Mouse (Mus musculus): ENCODE measurements at regions not wholly inside any gene's neighbourhood (a gene's known extent, or its start where the extent isn't known, plus 50 kb on each side); places are given as distances from the start of the nearest gene placed in this dataset.

- no peaks in the 10 kb centered on the region for H3K36me3 ChIP-seq (replicated peaks; ENCODE audit: control insufficient read depth, insufficient read depth)
- H3K27ac ChIP-seq: peak overlapping the region; percentile 3; the same call in 1 of the 2 replicates
- ATAC-seq (ENCODE audit: low FRiP score) (peak; percentile 56; the same call in 1 of the 2 replicates), DNase-seq (ENCODE audit: low spot score) (peak; percentile 43)
- WGBS: 23% methylated on average over 12 of the region's 12 CpGs
- no peak overlapping the region for H3K4me3 ChIP-seq (replicated peaks; ENCODE audit: low read length)
- no peaks in the 10 kb centered on the region for H3K4me1 ChIP-seq (replicated peaks; ENCODE audit: control insufficient read depth, insufficient read depth, low read length)
- no peaks in the 10 kb centered on the region for H3K27me3 ChIP-seq (ENCODE audit: control insufficient read depth, insufficient read depth, low read length)
- no peaks in the 10 kb centered on the region for H3K9me3 ChIP-seq (ENCODE audit: control insufficient read depth, low read length)
- H3K4me2 ChIP-seq (replicated peaks): peak overlapping the region; percentile 34
- H3K9ac ChIP-seq: no peak overlapping the region
These were observed 194.7 kb upstream of the Gm10306 start for GRCm38 (mm10) chr4:94361528-94362217.

DNA sequence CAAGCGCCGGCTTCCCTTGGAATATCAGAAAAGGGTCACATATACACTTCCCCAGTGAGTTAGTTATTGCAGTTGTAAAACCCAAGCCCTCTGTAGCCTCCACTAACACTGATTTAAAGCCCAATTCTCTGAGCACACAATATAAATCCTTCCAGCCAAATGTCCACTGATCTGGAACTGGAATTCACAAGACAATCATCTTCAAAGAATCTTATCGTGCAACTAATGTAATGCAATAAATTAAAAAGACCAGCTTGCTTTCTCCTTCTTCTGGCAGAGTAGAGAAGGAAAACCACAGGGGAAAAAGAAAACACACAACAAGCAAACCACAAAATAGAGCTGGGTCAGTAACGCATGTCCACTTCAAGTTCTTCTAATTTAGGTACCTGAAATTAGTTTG, 191.0 kb upstream of the Gm10306 start:
- Histone ChIP-seq H3K9ac (no peak overlapping the region), H3K27ac (no peak overlapping the region), H3K4me1 (replicated peaks; ENCODE audit: control insufficient read depth, insufficient read depth, low read length) (no peaks in the 10 kb centered on the region), H3K9me3 (ENCODE audit: control insufficient read depth, low read length) (no peaks in the 10 kb centered on the region), H3K27me3 (ENCODE audit: control insufficient read depth, insufficient read depth, low read length) (no peaks in the 10 kb centered on the region), H3K36me3 (replicated peaks; ENCODE audit: control insufficient read depth, insufficient read depth) (no peaks in the 10 kb centered on the region), H3K4me3 (replicated peaks; ENCODE audit: low read length) (no peak overlapping the region), H3K4me2 (replicated peaks) (no peak overlapping the region)
- no peak for ATAC-seq (ENCODE audit: low FRiP score)
- no peak for DNase-seq (ENCODE audit: low spot score)
- WGBS: 73% methylated on average over 4 of the region's 4 CpGs

GRCm38 (mm10) chr4:94367174-94367573, 189.2 kb upstream of the Gm10306 start:
- ATAC-seq (ENCODE audit: low FRiP score) (no peak), DNase-seq (ENCODE audit: low spot score) (no peak)
- H3K9ac ChIP-seq: no peak overlapping the region
- H3K4me2 ChIP-seq (replicated peaks): no peak overlapping the region
- no peaks in the 10 kb centered on the region for H3K4me1 ChIP-seq (replicated peaks; ENCODE audit: control insufficient read depth, insufficient read depth, low read length)
- H3K27ac ChIP-seq: no peak overlapping the region
- WGBS: 84% methylated on average over 3 of the region's 3 CpGs
- H3K9me3 ChIP-seq (ENCODE audit: control insufficient read depth, low read length): no peaks in the 10 kb centered on the region
- H3K36me3 ChIP-seq (replicated peaks; ENCODE audit: control insufficient read depth, insufficient read depth): no peaks in the 10 kb centered on the region
- no peak overlapping the region for H3K4me3 ChIP-seq (replicated peaks; ENCODE audit: low read length)
- H3K27me3 ChIP-seq (ENCODE audit: control insufficient read depth, insufficient read depth, low read length): no peaks in the 10 kb centered on the region

GRCm38 (mm10) chr4:94370981-94371380, 185.4 kb upstream of the Gm10306 start:
- Histone ChIP-seq H3K9ac (no peak overlapping the region), H3K27me3 (ENCODE audit: control insufficient read depth, insufficient read depth, low read length) (no peaks in the 10 kb centered on the region), H3K4me1 (replicated peaks; ENCODE audit: control insufficient read depth, insufficient read depth, low read length) (no peaks in the 10 kb centered on the region), H3K27ac (no peak overlapping the region), H3K36me3 (replicated peaks; ENCODE audit: control insufficient read depth, insufficient read depth) (no peaks in the 10 kb centered on the region), H3K4me2 (replicated peaks) (no peak overlapping the region), H3K4me3 (replicated peaks; ENCODE audit: low read length) (no peak overlapping the region), H3K9me3 (ENCODE audit: control insufficient read depth, low read length) (no peaks in the 10 kb centered on the region)
- DNase-seq (ENCODE audit: low spot score) (no peak), ATAC-seq (ENCODE audit: low FRiP score) (no peak)
- WGBS: 62% methylated on average over 6 of the region's 6 CpGs

- Histone ChIP-seq H3K4me2 (replicated peaks) (no peak overlapping the region), H3K27ac (no peak overlapping the region), H3K9me3 (ENCODE audit: control insufficient read depth, low read length) (no peaks in the 10 kb centered on the region), H3K4me3 (replicated peaks; ENCODE audit: low read length) (no peak overlapping the region), H3K4me1 (replicated peaks; ENCODE audit: control insufficient read depth, insufficient read depth, low read length) (no peaks in the 10 kb centered on the region), H3K36me3 (replicated peaks; ENCODE audit: control insufficient read depth, insufficient read depth) (no peaks in the 10 kb centered on the region), H3K9ac (no peak overlapping the region), H3K27me3 (ENCODE audit: control insufficient read depth, insufficient read depth, low read length) (no peaks in the 10 kb centered on the region)
- ATAC-seq (ENCODE audit: low FRiP score) (no peak), DNase-seq (ENCODE audit: low spot score) (no peak)
- WGBS: 92% methylated on average over 1 of the region's 1 CpGs
These were observed 180.1 kb upstream of the Gm10306 start for GRCm38 (mm10) chr4:94376256-94376655.

- H3K36me3 ChIP-seq (replicated peaks; ENCODE audit: control insufficient read depth, insufficient read depth): no peaks in the 10 kb centered on the region
- ATAC-seq (ENCODE audit: low FRiP score) (no peak), DNase-seq (ENCODE audit: low spot score) (no peak)
- no peak overlapping the region for H3K4me3 ChIP-seq (replicated peaks; ENCODE audit: low read length)
- no peaks in the 10 kb centered on the region for H3K9me3 ChIP-seq (ENCODE audit: control insufficient read depth, low read length)
- no peak overlapping the region for H3K9ac ChIP-seq
- H3K27me3 ChIP-seq (ENCODE audit: control insufficient read depth, insufficient read depth, low read length): no peaks in the 10 kb centered on the region
- H3K4me1 ChIP-seq (replicated peaks; ENCODE audit: control insufficient read depth, insufficient read depth, low read length): no peaks in the 10 kb centered on the region
- H3K27ac ChIP-seq: no peak overlapping the region
- H3K4me2 ChIP-seq (replicated peaks): no peak overlapping the region
- WGBS: 41% methylated on average over 7 of the region's 7 CpGs
These were observed 170.6 kb upstream of the Gm10306 start for GRCm38 (mm10) chr4:94385703-94386102.

DNA sequence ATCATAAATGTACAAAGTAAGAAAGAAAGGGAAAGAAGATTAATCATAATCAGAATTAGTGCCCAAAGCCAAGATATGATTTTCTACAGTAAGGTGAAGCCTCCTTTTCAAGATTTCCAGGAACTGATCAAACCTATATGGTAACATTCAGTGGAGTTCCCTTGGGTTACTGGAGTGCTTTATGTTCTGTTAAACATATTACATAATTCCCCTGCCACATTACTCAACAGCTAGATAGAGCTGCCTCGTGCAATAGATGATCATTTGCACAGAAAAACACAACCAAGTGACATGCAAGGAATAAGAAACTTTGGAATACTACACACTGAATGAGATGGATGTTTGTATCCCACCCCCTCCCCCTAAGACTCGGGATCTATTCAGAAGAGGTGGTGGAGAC, 168.0 kb upstream of the Gm10306 start:
- Histone ChIP-seq H3K27me3 (ENCODE audit: control insufficient read depth, insufficient read depth, low read length) (no peaks in the 10 kb centered on the region), H3K4me1 (replicated peaks; ENCODE audit: control insufficient read depth, insufficient read depth, low read length) (no peaks in the 10 kb centered on the region), H3K4me3 (replicated peaks; ENCODE audit: low read length) (no peak overlapping the region), H3K9ac (no peak overlapping the region), H3K4me2 (replicated peaks) (no peak overlapping the region), H3K36me3 (replicated peaks; ENCODE audit: control insufficient read depth, insufficient read depth) (no peaks in the 10 kb centered on the region), H3K27ac (no peak overlapping the region), H3K9me3 (ENCODE audit: control insufficient read depth, low read length) (no peaks in the 10 kb centered on the region)
- no peak for DNase-seq (ENCODE audit: low spot score)
- ATAC-seq (ENCODE audit: low FRiP score): no peak
- 58% methylated on average over 2 of the region's 2 CpGs for WGBS

DNA sequence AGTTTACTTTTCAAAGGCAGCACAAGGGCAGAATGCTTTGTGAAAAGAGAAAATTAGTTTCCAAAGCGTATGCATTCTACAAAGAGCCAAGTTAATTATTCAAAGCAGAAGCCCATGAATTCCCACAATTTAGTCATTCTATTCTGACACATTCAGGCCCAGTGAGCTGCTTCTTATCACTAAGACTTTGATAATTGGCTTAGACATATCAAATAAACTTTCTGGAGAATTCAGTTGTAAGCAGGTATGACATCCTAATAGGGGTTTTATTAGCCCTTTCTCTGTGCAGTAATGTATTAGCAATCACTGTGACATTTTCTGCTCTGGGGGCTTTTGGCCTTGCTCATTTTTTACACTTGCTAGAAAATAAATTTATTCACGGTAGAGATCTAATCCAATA, 161.9 kb upstream of the Gm10306 start:
- no peaks in the 10 kb centered on the region for H3K4me1 ChIP-seq (replicated peaks; ENCODE audit: control insufficient read depth, insufficient read depth, low read length)
- 60% methylated on average over 2 of the region's 2 CpGs for WGBS
- H3K9me3 ChIP-seq (ENCODE audit: control insufficient read depth, low read length): no peaks in the 10 kb centered on the region
- H3K4me3 ChIP-seq (replicated peaks; ENCODE audit: low read length): no peak overlapping the region
- no peaks in the 10 kb centered on the region for H3K27me3 ChIP-seq (ENCODE audit: control insufficient read depth, insufficient read depth, low read length)
- no peak overlapping the region for H3K4me2 ChIP-seq (replicated peaks)
- no peak overlapping the region for H3K9ac ChIP-seq
- ATAC-seq (ENCODE audit: low FRiP score) (no peak), DNase-seq (ENCODE audit: low spot score) (no peak)
- no peak overlapping the region for H3K27ac ChIP-seq
- no peaks in the 10 kb centered on the region for H3K36me3 ChIP-seq (replicated peaks; ENCODE audit: control insufficient read depth, insufficient read depth)

DNA sequence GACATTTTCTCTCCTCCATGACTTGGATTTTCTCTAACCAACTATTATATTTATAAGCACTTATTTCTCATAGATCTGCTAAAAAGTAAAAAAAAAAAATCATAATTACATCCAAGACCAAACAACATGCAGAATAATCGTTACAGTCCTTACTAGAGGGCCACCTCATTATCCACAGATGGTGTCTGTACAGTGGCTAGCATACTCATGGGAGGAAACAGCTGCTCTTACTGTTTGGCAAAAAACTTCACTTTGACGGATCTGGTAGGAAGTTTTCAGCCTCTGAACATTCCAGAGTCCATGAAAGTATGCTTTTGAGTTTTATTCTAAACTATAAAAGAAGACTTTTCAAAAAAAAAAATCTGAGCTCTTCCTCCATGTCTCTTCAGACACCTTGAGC, 159.1 kb upstream of the Gm10306 start:
- H3K4me1 ChIP-seq (replicated peaks; ENCODE audit: control insufficient read depth, insufficient read depth, low read length): no peaks in the 10 kb centered on the region
- ATAC-seq (ENCODE audit: low FRiP score): no peak
- no peak overlapping the region for H3K4me3 ChIP-seq (replicated peaks; ENCODE audit: low read length)
- no peak overlapping the region for H3K4me2 ChIP-seq (replicated peaks)
- 69% methylated on average over 2 of the region's 2 CpGs for WGBS
- no peak overlapping the region for H3K9ac ChIP-seq
- no peak for DNase-seq (ENCODE audit: low spot score)
- no peak overlapping the region for H3K27ac ChIP-seq
- no peaks in the 10 kb centered on the region for H3K9me3 ChIP-seq (ENCODE audit: control insufficient read depth, low read length)
- H3K36me3 ChIP-seq (replicated peaks; ENCODE audit: control insufficient read depth, insufficient read depth): no peaks in the 10 kb centered on the region
- no peaks in the 10 kb centered on the region for H3K27me3 ChIP-seq (ENCODE audit: control insufficient read depth, insufficient read depth, low read length)

DNA sequence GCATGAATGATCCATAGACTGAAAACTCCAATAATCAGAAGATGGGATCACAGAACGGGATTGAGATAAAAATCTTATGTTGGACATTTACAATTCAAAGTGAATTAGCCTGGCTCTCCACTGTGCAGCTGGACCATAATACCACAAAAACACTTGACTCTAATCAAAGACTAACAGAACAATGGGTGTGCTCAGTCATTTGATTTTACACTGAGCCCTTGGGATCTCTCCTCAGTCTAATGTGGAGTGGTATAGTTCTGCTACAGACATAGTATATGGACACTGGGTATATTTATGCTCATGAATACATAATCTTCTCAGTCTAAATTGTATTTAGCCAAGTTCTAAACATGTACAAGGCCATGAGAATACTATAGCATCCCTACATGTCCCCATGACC, 149.4 kb upstream of the Gm10306 start:
- no peak overlapping the region for H3K4me2 ChIP-seq (replicated peaks)
- H3K9ac ChIP-seq: no peak overlapping the region
- no peaks in the 10 kb centered on the region for H3K9me3 ChIP-seq (ENCODE audit: control insufficient read depth, low read length)
- no peaks in the 10 kb centered on the region for H3K36me3 ChIP-seq (replicated peaks; ENCODE audit: control insufficient read depth, insufficient read depth)
- ATAC-seq (ENCODE audit: low FRiP score) (no peak), DNase-seq (ENCODE audit: low spot score) (no peak)
- H3K27me3 ChIP-seq (ENCODE audit: control insufficient read depth, insufficient read depth, low read length): no peaks in the 10 kb centered on the region
- 65% methylated on average over 1 of the region's 1 CpGs for WGBS
- no peak overlapping the region for H3K4me3 ChIP-seq (replicated peaks; ENCODE audit: low read length)
- H3K27ac ChIP-seq: no peak overlapping the region
- H3K4me1 ChIP-seq (replicated peaks; ENCODE audit: control insufficient read depth, insufficient read depth, low read length): 0 out of 2 replicates have a peak, but pooled peaks cover 3% of the 10 kb centered on the region

Data from hindbrain, embryonic 14.5 days (tissue).